Mouse (Mus musculus): ENCODE data around the gene Nrxn1. TPM values are rescaled to one million over a fixed set of nuclear protein-coding genes. Genes with fewer than 3 reads are reported as not detected.
"Not testable (repeated sequence)": the region's sequence is repeated elsewhere in the genome, so short reads cannot be mapped to it uniquely, and the experiment has no call there.

The Nrxn1 gene
- total RNA-seq, 1 experiment from 2014 or later: 15.1 TPM

DNA sequence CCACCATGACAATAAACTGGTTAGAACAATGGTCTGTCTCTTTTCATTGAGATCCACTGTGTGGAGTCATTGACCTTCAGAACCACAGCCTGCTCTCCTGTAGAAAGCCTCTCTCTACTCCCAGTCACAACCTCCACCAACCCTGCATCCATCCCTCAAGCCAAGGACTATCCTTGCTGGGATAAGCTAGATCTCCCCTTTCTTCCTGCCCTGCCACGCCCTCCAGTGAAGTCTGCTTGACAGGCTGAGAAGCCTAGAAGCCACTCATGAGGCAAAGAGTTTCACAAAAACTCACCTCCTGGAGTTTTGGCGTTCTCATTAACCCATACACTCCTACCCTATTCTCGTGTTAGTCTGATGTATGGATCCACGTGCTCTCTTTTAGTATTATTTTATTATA, 821.7 kb downstream of the Nrxn1 start:
- no peak for DNase-seq

DNA sequence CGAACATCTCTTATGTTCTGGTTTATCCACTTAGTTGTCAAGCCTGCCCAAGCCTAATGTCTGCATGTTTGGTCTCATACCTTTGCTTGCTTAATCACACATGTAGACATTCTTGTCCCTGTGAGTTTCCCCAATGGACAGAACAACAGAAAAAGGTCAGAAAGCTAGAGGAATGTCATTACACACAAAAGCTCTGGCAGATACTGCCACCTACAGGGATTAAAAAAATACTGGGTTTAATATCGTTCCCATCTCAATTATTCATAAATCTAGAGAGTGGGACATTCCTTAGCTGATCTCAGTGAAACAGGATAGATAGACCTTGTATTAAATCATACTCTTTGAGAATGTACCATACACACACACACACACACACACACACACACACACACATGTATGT, 823.7 kb downstream of the Nrxn1 start:
- no peak for DNase-seq

DNA sequence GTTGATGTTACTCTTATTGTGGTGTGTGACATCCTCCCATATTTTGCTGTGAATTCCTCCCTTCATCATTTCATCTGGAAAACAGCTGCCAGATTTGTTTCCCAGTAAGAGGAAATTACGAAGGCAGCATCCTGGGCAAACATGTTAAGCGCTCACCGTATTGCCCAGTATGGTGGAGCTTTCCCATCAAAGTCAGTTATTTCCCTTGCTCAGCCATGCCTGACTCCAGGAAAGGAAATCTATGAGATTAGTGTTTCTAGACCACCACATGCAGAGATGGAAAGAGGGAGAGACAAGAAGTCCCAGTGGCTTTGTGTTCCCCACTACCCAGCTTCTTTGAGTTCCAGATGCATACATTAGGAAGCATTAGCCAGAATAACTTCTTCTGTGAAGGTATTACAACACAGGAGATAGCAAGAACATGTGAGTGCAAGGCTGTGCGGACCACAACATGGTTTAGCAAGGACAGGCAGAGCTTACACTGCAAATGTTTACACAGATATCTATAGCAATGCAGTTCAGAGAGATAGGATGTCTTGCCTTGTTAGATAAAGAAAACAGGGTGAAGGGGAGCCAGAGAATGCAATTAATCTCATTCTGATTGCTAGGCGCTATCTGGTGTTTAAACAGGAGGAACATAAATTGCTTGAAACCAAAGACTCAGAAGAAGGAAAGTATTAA, 839.3 kb downstream of the Nrxn1 start:
- no peak for DNase-seq

DNA sequence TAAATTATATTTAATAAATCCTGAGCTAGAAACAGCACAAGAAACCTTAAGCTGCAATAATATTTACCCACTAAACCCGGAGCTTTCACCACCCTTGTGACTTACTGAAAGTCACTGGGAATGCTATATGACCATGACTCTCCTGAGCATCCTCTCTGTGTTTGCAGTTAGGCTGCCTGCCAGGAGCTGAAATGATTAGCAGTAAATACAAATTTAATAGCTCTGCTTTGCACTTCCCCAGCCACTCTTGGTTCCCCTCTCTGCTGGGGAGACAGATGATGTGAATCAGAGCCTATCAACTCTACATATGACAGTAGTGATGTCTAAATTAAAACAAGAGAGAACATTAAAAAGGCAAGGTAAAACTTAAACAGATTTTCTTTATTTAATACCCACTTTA, 840.7 kb downstream of the Nrxn1 start:
- no peak for DNase-seq

DNA sequence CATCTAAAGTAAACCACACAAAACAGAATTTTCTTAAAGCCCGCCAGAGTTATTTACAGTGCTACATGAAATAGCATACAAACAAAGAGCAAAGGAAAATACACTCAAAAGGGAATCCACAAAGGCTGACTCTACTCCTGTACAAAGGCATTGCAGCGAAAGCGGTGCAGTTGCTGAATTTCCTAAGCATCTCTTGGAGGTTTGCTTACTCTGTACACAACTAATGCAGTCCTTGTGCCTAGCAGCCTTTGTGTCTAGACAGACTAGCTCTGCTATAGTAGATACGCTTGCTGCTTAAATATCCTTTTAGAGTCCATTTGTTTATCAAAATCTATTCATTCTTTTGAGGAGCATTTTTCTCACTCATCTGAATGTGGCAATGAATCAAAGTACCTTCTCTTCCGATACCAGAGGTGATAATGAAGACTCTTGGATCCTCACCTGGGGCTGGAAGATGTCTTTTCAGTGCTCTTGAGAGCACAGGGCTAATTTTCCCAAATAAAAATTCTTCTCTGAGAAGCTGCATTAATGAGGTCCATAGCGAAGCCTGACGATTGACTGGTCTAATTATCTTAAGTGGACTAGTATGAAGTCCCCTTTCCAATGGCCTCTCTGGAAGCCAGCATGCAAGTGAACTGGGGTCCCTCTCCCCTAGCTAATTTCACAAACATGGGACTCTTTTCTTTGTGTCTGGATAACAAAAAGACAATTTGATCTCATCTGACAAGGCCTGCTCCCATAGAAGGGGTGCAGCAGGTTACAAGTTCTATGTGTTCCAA, 845.6 kb downstream of the Nrxn1 start:
- no peak for DNase-seq

DNA sequence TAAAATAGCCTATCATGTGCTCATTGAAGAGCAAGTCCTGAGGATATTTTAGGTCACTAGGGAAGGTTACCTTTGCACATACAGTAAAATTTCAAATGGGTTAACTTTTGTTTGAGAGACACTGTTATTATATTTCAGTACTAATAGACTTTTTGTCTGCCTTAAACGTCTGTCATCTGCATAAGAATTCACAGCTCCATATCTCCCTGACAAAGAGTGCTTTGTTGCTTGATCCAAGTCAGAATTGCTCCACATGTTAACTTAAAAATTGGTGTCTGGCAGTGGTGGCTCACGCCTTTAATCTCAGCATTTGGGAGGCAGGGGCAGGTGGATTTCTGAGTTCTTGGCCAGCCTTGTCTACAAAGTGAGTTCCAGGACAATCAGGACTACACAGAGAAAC, 848.5 kb downstream of the Nrxn1 start:
- DNase-seq: no peak

DNA sequence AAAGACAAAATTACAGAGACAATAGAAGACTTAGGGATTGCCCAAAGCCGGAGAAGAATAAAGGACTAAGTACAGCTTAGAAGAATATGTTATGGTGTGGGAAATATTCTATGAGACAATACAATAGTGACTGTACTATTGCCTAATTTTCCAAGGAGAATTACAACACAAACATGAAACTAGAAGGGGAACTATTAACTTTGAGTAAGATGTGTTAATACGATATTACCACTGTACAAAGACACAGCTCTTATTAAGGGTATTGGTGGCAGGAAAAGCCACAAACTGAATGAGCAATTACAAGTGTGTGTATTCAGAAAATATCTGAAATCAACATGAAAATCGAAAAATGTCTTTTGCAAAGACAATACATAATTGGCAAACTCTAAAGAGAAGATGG, 853.9 kb downstream of the Nrxn1 start:
- no peak for DNase-seq

DNA sequence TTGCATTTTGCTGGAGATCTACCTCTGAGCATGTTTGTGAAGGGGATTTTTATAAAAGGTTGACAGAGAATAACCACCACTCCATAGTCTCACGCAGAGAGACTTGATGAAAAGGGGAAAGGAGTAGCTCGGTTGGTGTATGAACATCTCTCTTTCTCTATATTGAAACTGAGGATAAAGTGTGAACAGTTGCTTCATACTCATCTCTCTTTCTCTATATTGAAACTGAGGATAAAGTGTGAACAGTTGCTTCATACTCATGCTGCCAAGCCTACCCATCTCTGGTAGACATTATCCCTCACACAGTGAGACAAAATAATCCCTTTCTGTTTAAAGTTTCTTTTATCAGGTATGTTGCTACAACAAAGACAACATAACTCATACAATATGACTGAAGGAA, 854.4 kb downstream of the Nrxn1 start:
- no peak for DNase-seq

DNA sequence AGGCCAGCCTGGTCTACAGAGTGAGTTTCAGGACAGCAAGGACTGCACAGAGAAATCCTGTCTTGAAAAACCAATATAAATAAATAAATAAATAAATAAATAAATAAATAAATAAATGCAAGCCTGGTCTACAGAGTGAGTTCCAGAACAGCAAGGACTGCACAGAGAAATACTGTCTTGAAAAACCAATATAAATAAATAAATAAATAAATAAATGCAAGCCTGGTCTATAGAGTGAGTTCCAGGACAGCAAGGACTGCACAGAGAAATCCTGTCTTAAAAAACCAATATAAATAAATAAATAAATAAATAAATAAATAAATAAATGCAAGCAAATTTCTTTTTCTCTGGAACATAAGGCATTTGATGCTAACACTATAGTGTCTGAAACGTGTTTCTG, 857.2 kb downstream of the Nrxn1 start:
- not testable (repeated sequence) for DNase-seq

DNA sequence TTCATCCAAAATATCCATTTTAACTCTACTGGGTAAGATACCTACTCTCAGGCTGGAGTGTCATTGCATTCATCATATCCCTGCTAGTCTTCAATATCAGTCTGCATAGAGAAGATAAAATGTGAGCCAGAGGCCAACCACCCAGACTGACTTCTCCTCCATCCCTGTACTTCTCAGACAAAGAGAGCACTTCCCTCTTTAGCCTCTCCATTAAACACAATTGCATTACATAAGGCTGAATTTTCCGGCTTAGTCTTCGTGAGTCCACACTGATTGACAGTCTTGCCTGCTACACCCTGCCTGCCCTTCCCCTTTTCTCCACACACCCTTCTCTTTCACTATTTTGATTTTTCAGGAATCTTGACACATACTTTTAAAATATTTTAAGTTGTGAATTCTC, 858.1 kb downstream of the Nrxn1 start:
- DNase-seq: no peak

DNA sequence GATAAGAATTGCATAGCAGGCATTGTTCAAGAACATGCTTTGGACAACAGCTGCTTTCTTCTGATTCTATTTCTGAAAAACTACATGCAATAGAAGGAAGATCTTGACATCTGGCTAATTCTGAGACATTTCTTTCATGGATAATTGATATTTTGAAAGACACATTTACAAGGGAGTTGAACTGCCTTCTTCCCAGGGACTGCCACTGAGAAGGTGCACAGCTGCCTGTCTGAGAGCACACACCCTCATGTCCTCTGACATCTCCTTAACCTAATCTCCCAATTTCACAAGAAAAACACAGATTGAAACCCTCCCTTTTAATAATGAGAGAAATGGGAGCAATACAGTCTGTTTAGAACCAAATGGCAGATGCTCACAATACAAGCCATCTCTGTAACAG, 884.3 kb downstream of the Nrxn1 start:
- DNase-seq: no peak

DNA sequence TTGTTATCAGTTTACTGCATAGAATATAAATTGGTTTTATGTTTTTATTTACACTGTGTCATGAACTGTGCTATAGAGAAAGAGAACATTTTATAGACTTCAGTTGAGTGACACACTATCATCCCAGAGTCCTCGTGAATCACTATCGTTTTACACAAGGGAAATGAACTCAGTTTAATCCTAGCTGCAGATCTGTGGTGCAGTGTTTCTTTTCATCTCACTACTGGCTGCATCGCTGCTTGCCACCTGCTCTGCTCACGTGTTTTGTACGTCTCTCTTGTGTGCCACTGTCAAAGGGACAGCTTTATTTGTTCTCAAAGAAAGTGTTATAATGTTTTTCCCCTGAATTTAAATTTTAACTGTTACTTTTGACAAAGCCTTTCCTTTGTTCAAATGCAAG, 885.3 kb downstream of the Nrxn1 start:
- DNase-seq: no peak

DNA sequence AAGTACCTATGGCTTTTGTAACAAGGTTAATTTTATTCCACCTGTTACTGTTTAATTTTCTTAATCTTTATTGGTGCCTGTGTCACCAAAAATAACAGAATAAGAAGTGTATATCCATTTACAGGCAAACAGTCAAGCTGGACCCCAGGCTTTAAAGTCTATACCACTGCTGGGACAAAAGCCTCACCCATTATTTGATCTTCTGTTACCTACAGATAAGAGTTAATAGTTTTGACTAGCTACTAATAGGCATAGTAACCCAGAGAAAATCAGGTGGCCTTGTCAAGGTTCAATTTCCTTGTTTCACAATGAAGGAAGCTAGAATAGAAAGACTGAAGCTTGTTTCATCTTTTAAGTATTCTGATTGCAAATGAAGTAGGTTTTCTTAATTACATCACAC, 888.9 kb downstream of the Nrxn1 start:
- no peak for DNase-seq

DNA sequence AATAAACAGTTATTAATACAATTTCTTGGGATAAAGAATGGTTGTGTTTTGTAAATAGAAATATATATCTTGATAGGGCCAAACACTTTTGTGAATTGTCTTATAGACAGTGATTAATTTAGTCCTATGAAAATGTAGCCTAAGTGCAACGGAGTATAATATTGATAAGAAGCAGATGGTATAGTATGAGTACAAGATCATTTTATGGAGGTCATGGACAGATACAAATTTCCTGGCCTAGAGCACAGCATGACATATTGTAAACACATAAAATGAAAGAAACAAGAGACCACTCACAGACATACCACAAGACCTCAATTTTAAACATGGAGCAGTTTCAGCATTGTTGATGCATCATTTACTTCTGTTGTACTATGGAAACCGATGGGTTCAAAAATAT, 890.1 kb downstream of the Nrxn1 start:
- no peak for DNase-seq

DNA sequence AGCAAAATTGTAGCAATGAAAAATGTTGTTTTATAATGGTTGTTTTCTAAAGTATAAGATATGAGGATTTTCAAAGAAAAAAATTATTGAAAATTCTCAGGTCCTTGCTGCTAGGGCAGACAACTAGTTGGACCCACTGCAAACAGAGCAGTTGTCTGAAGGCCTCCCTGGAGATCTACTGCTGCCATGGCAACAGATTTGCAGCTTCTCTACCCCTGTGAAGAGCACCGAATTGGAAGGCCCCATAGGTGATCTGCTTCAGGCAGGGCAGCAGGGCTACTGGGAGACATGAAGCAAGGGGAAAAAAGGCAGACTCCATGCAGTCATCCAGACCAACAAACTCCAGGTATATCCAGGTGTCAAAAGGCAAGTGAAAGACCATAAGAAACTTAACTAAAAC, 896.1 kb downstream of the Nrxn1 start:
- no peak for DNase-seq

DNA sequence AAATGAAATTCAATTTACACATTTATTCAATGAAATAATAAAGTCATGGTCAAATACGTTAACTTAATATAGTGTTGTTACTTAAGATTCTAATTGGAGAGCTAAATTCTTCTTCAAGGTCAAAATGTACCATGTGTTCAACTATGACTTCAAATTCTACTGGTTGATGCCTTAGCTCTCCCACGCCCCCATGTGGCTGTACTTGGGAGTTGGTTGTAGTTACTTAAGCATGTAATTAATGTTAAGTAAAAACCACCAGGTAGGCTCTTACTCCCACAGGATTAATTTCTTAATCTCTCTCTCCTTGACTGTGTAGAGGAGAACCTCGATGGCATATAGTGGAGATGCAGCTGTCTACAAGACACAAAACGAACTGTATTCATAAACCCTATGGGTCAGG, 951.3 kb downstream of the Nrxn1 start:
- DNase-seq: peak; percentile 64

DNA sequence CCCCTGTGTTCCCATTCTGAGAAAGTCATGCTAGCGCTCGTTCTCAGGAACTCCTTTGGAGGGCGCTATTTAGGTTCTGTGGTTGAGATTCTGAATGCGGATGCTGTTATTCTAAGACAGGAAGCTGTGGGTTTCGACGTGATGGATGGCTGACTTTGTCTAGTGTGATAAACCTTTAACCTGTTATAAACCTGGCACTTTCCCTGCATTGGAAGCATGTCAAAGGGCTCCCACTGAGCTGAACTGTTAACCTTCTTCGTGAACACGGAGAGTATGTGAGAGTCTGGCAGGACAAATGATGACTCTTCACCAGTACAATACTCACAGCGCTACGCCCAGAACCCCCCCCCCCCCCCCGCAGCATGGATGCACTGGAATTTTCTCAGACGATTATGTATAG, 962.0 kb downstream of the Nrxn1 start:
- DNase-seq: no peak

DNA sequence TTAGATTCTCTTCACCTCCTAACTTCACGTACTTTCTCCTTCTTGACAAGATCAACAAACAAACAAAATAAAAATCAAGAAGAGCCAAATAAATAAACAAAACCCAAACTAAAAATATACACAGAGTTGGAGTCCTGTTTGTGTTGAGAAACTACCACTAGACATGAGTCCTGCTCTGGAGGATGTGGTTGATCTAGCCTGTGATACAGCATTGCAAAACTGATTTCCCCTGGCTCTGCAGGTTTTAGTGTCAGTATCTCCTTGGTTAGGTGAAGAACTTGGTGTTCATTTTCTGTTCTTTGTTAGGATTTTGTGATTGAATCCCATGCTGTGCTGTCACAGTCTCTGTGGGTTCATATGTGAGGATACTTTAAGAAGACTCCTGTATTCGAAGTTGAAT, 963.7 kb downstream of the Nrxn1 start:
- DNase-seq: no peak

DNA sequence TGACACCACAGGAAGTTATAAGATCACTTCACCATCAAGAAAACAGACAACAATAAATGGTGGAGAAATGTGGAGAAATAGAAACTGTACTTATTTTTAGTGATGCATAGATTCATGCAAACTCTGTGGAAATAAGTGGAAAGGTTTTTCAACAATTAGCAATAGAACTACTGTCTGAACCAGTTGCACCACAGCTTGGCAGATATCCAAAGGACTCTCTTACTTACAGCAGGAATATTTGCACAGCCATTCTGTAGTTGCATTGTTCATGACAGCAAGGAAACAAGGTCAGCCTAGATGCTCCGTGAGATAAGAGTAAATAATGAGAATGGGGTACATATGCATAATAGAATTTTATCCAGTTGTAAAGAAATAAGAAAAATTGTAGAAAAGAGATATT, 965.3 kb downstream of the Nrxn1 start:
- DNase-seq: peak; percentile 1

DNA sequence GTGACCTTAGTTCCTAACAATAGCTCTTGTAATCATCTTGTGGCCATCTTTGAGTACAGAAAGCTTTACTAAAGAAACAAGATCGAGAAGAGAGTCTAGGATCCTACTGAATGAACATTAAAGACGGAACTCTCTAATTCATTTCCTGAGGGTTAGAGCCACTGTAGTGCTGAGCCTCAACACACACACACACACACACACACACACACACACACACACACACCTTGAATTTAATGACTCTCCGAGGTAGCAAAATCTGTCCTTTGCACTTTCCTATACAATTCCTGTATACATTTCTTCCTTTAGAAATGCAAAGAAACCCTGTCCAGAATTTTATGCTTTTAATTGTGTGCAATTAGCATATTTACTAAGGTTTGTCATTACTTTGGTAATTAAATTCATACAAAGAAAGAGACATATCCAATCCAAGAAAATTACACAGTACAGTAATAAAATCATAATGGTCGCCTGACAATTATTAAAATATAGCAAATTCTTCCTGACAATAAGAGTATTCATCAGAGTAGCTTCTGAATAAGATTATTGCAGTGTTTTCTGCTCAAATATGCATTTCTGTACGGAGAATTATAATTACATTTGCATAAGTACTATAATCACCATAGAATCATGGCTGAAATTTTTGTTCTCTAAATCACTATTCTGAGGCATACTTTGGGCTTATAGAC, 969.9 kb downstream of the Nrxn1 start:
- DNase-seq: no peak

DNA sequence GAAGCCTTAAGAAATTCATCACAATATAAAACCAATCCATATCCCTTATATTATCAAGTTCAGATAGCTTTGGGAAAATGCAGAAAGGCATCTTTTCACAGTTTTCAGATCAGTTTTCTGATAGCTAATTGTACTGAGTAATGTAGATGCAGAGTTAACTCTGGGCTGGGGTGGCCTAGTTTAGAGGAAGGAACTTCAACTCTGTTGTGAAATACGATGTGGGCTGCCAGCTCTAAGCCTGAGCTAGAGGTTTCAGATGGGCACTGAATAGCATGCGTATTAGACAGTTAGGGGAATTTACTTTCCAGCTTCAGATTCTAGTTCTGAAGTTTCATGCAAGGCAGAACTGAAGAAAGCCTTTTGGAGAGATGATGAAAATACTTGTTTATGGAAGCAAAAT, 976.6 kb downstream of the Nrxn1 start:
- no peak for DNase-seq

DNA sequence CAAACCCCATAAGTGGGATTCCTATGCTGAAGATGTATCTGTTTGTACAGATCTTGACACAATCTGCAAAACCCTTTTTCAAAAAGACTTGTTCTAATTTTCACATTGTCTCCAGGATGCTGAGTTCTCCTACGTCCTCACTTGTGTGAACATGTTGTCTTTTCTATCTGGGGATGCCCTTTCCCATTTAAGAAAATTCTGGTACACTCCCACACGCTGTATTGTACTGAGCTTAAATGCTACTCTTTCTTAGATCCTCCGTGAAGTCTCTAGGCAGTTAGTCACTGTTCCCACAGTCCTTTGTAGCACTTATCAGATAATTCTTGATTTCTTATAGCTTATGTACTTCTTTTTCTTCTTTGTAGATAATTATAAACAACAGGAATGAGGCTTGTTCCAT, 997.9 kb downstream of the Nrxn1 start:
- DNase-seq: no peak

DNA sequence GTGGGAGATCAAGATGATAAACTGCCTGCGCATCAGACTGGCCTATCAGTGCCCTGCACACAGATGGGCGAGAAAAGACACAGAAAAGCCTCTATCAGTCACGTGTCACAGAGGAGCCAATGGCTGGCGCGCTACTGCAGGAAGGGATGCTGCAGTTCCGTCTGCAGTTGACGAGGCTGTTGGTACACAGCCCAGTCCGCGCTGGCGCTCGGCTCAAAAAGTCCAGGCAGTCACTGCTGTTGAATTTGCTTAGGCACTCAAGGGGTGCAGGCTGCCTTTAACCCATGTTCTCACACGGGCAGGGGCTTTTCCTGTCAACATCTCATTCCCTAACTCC, 1004.6 kb downstream of the Nrxn1 start:
- peak; percentile 73 for DNase-seq
